Mouse (Mus musculus) spleen, adult 18-20 months (tissue): ENCODE data around the gene Clec11a.

ENCODE experiments used
- DNase-seq, 2 experiments: peaks; one replicate each; pipeline ENCODE4 v3.0.0; 2022; ENCODE audit warnings: mixed read lengths in 2 of 2

Gene Clec11a

DNA sequence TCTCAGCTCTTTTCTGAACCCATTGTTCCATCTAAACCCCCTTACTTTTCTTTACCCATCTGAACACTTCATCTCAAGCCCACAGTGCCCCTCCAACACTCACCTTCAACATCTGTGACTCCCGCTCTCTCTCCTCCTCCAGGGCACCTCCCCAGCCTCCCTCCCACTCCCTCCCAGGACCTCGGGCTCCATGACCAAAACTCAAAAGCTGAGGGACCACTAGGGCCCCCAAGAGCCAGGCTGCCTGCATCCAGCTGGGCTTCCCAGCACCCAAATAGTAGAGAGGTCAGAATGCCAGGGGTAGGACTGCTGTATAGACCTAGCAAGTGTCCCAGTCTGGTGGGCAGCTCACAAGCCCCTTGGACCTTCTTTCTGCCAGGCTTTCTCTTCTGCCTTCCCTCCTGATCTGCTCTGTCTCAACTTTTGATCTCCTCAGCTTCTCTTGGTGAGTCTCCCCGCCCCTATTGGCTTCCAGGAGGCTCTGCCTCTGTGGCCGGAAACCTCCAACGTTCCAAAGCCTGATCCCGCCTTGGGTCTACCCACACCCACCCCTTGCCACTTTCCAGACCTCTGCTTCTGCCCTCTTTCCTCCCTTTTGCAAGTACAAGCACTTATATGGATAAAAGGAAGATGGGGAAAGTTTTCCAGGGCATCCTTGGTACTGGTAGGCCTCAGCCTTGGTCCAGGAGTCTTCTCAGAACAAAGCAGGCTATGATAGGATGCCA, at the start of gene Clec11a:
Gene Clec11a (minus strand): TSS at position 387 of the 725 bp plus-strand sequence.
- no peak for DNase-seq

DNA sequence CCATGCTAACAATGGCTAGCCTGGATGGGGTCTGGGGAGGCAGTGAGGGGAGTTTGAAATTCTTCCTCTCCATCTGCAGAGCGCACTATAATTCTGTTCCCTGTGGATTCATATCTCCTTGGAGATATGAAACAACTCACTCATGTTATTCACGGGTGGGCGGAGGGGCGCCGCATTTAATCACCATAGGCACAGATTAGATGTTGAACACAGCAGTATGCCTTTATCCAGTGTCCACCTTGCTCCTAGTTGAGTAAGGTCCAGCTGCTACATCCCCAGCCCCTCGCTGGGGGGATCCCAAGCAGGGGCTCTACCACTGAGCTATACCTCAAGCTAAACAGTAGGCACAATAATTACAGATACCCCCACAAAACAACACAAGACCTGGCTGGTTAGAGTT, 48.7 kb upstream of the Clec11a start:
- DNase-seq = no peak

- no peak for DNase-seq
Measured at GRCm38 (mm10) chr7:44353601-44354340, 47.1 kb upstream of the Clec11a start.

DNA sequence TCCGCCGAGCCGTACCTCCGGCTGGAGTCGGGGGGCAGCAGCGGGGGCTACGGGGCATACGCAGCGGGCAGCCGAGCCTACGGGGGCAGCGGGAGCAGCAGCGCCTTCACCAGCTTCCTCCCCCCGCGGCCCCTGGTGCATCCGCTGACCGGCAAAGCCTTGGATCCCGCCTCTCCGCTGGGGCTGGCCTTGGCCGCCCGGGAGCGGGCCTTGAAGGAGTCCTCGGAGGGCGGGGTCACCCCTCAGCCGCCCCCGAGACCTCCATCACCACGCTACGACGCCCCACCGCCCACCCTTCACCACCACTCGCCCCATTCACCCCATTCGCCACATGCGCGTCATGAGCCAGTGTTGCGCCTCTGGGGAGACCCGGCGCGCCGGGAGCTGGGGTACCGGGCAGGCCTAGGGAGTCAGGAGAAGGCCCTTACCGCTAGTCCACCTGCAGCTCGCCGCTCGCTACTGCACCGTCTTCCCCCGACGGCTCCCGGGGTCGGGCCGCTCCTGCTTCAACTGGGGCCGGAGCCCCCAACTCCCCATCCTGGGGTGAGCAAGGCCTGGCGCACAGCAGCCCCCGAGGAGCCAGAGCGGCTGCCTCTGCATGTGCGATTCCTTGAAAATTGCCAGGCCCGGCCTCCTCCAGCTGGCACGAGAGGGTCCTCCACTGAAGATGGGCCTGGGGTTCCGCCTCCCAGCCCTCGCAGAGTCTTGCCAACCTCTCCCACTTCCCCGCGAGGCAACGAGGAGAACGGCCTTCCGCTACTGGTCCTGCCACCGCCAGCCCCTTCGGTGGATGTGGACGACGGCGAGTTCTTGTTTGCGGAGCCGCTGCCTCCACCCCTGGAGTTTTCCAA, 46.3 kb upstream of the Clec11a start:
- peak in 1 of 2 experiments; percentile 10 for DNase-seq

DNA sequence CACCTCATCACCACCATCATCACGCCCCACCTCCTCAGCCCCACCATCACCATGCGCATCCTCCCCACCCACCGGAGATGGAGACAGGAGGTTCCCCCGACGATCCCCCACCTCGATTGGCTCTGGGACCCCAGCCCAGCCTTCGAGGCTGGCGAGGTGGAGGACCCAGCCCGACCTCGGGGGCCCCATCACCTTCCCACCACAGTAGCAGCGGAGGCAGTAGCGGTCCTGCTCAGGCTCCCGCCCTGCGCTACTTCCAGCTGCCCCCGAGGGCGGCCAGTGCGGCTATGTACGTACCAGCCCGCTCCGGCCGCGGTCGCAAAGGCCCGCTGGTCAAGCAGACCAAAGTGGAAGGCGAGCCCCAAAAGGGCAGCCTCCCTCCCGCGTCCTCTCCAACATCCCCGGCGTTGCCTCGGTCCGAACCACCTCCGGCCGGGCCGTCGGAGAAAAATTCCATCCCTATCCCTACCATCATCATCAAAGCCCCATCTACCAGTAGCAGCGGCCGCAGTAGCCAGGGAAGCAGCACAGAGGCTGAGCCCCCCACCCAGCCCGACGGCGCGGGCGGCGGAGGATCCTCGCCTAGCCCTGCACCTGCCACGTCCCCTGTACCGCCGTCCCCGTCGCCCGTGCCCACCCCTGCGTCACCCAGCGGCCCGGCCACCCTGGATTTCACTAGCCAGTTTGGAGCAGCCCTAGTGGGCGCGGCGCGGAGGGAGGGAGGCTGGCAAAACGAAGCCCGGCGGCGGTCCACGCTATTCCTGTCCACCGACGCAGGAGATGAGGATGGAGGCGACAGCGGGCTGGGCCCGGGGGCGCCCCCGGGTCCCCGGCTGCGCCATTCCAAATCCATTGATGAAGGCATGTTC, 45.4 kb upstream of the Clec11a start:
- DNase-seq = peak in 1 of 2 experiments; percentile 5

- peak; percentile 40 to 70 for DNase-seq
Measured at GRCm38 (mm10) chr7:44350957-44351711, 44.4 kb upstream of the Clec11a start.

GRCm38 (mm10) chr7:44349043-44349442, 42.3 kb upstream of the Clec11a start:
- DNase-seq = no peak

DNA sequence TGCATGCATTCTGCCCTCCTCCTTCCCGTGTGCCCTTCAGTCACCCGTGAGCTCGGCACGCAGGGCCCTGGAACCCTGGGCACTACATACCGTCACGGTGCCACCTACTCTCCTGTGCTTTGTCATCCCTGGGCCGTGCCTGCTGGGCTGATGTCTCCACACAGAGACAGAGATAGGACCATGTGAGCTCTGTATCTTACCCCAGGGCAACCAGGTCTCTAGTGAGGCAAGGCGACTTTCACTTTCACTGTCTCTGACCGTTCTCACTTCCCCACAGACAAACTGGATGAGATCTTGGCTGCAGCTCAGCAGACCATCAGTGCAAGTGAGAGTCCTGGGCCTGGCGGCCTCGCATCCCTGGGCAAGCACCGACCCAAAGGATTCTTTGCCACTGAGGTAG, 37.9 kb upstream of the Clec11a start:
- DNase-seq = peak; percentile 20 to 44

GRCm38 (mm10) chr7:44343459-44344015, 36.8 kb upstream of the Clec11a start:
- no peak for DNase-seq

DNA sequence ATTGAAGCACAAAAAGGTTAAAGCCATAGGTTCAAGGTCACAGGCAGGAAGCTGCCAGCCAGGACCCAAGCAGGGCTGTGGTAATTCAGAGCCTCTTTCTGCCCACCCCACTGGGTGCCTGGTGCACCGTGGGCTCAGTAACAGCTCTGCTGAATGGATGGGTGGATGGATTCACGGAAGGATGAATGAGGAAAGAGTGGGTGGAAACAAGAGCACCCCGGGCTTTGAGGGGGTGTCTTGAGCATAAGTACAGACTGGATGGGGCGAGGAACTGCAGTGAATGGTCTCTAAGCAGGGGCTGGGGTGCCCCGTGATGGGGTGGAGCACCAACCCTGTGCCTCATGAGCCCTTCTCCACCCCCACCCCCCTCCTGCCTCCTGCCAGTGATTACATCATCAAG, 35.0 kb upstream of the Clec11a start:
- no peak for DNase-seq

GRCm38 (mm10) chr7:44341119-44341518, 34.4 kb upstream of the Clec11a start:
- no peak for DNase-seq

- DNase-seq = no peak
Measured at GRCm38 (mm10) chr7:44340226-44340625, 33.5 kb upstream of the Clec11a start.

GRCm38 (mm10) chr7:44337121-44337849, 30.6 kb upstream of the Clec11a start:
- DNase-seq = no peak

- DNase-seq = no peak
Measured at GRCm38 (mm10) chr7:44336046-44337021, 29.6 kb upstream of the Clec11a start.

- DNase-seq = no peak
Measured at GRCm38 (mm10) chr7:44335031-44335878, 28.6 kb upstream of the Clec11a start.

DNA sequence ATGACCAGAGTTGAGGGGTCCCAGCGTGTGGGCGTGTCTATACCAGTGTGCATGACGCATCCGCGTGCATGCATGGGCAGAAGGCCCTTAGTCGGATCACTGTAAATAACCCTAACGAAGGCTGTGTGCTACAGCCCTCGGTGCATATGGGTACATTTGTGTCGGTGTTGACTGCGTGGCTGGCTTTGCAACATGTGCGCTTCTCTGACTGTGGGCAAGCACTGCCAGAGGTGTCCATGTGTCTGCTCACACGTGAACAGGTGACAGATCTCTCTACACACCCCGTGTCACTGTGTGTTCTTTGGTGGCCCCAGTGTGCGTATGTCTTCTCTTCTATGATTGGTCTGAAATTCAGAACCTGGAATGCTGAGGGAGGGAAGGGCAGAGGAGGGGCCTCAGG, 27.4 kb upstream of the Clec11a start:
- DNase-seq = no peak

DNA sequence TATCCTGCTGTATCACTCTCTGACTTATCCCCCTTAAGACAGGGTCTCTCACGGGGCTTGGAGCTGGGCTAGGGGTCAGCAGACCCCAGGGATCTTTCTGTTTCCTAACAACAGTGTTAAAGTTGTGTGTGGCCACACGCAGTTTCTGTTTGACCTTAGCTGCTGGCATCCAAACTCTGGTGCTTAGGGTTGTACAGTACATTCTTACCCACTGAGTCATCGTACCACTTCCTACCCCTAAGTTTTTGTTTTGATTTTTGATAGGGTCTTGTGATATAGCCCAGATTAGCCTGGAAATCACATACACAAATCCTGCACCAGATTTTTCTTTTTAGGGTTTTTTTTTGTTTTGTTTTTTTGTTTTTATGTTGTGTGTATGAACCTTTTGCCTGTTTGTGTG, 25.6 kb upstream of the Clec11a start:
- no peak for DNase-seq

DNA sequence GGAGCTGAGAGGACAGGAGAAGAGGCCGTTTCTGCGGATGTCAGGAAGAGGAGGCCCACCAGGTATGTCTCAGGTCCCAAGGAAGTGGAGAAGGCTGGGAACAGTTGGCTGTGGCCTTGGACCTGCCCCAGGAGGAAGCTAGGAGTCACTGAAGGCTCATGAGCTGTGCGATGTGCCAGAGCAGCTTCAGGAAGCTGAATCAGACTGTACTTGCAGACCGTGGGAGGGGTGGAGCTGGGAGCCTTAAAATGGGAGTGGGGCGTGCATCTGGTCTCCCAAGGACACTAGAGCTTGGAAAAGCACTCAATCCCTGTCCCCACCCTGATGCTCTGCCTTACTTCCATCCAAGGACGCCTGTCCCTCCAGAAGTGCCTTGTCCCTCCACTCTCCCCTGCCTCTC, 19.9 kb upstream of the Clec11a start:
- DNase-seq = no peak
